Mouse (Mus musculus) limb, embryonic 14.5 days (tissue): ENCODE data around the gene Hspa1b. TPM values are rescaled to one million over a fixed set of nuclear protein-coding genes. Genes with fewer than 3 reads are reported as not detected.
A peak's percentile ranks its signal among the peaks of the same experiment; 100 is the strongest.
"Not testable (repeated sequence)": the region's sequence is repeated elsewhere in the genome, so short reads cannot be mapped to it uniquely, and the experiment has no call there.

Experiments
- ATAC-seq: fragments of 200-750 bp; cut with Nextera tagmentation; 2 replicates; pipeline ENCODE4 v1.8.0; 2017; ENCODE audit warnings: low read depth, moderate number of reproducible peaks, moderate TSS enrichment; ENCODE audit not compliant: low FRiP score
- DNase-seq: peaks from one replicate; pipeline ENCODE4 v3.0.0-alpha.2; 2015; ENCODE audit warnings: low spot score
- H3K27ac ChIP-seq: fragments of 300-500 bp; sonication (generic); replicated peaks from 2 replicates; pipeline ENCODE4 v1.5.1; 2014; ENCODE audit warnings: low read depth, mild to moderate bottlenecking, low read length, moderate library complexity, mixed read lengths
- H3K27me3 ChIP-seq: fragments of 300-500 bp; sonication (generic); 2 replicates; pipeline ENCODE4 v1.6.1; 2014; ENCODE audit warnings: low read length, mixed read lengths; ENCODE audit not compliant: control insufficient read depth, insufficient read depth
- H3K36me3 ChIP-seq: fragments of 300-500 bp; sonication (generic); 2 replicates; pipeline ENCODE4 v1.6.1; 2014; ENCODE audit warnings: mild to moderate bottlenecking, low read length, moderate library complexity, mixed read lengths; ENCODE audit not compliant: control insufficient read depth, insufficient read depth
- H3K4me1 ChIP-seq: fragments of 300-500 bp; sonication (generic); 2 replicates; pipeline ENCODE4 v1.6.1; 2014; ENCODE audit warnings: antibody characterized with exemption, low read length, mixed read lengths; ENCODE audit not compliant: control insufficient read depth, insufficient read depth
- H3K4me2 ChIP-seq: fragments of 300-500 bp; sonication (generic); replicated peaks from 2 replicates; pipeline ENCODE4 v1.6.1; 2014; ENCODE audit warnings: low read depth, mild to moderate bottlenecking, low read length, moderate library complexity; ENCODE audit not compliant: severe bottlenecking
- H3K4me3 ChIP-seq: fragments of 300-500 bp; sonication (generic); replicated peaks from 2 replicates; pipeline ENCODE4 v1.5.1; 2014; ENCODE audit warnings: low read length
- H3K9ac ChIP-seq: fragments of 300-500 bp; sonication (generic); 2 replicates; pipeline ENCODE4 v1.6.1; 2014; ENCODE audit warnings: mild to moderate bottlenecking, low read depth, low read length, moderate library complexity; ENCODE audit not compliant: severe bottlenecking
- H3K9me3 ChIP-seq: fragments of 300-500 bp; sonication (generic); 2 replicates; pipeline ENCODE4 v1.6.1; 2016; ENCODE audit warnings: low read length; ENCODE audit not compliant: control insufficient read depth
- POLR2A ChIP-seq: fragments of 200-500 bp; IDR thresholded peaks from 2 replicates; pipeline ENCODE4 v1.8.0; 2012; ENCODE audit warnings: inconsistent platforms, mild to moderate bottlenecking, moderate library complexity, borderline replicate concordance; ENCODE audit not compliant: insufficient read depth, insufficient read length; ENCODE audit errors: extremely low read depth
- WGBS: fragments of 180-500 bp; shearing (Covaris S2); extraction: QIAGEN DNeasy Blood & Tissue Kit; methylation state at CpG from one replicate; pipeline ENCODE4 v1.1.7; 2014; 5-methylcytosine and 5-hydroxymethylcytosine counted together
- polyA plus RNA-seq, 2 experiments: library from polyadenylated mRNA; depleted of rRNA in 1 of 2; stranded (reverse) in 1 of 2; unstranded in 1 of 2; fragments of >200 nt; fragmentation: Nextera tagmentation in 1 of 2; extraction: Ambion mirVana in 1 of 2; gene quantifications; 2 replicates each; pipeline versions ENCODE4 v1.2.1 to v1.2.3; 2012 to 2014

Gene Hspa1b
- polyA plus RNA-seq, 2 experiments: 2.2 to 25.6 TPM

GRCm38 (mm10) chr17:34959881-34960515 lies 960 bp upstream of the Hspa1b start:
- DNase-seq (peak; percentile 55), ATAC-seq (no peak)
- H3K27ac ChIP-seq: peak overlapping the region; percentile 88
- TF ChIP-seq POLR2A: no peak
- H3K9ac ChIP-seq: peak overlapping the region; percentile 61
- H3K4me1 ChIP-seq: no peaks in the 10 kb centered on the region; the same call in 1 of the 2 replicates
- 15% methylated on average over 12 of the region's 12 CpGs for WGBS
- no peaks in the 10 kb centered on the region for H3K36me3 ChIP-seq
- H3K9me3 ChIP-seq: no peaks in the 10 kb centered on the region
- peaks cover 7% of the 10 kb centered on the region; the same call in 1 of the 2 replicates for H3K27me3 ChIP-seq
- H3K4me2 ChIP-seq: peak overlapping the region; percentile 67
- peak overlapping the region; percentile 50 for H3K4me3 ChIP-seq

- not testable (repeated sequence) for H3K9ac ChIP-seq, H3K4me1 ChIP-seq, H3K9me3 ChIP-seq, DNase-seq, H3K36me3 ChIP-seq, H3K27ac ChIP-seq, H3K27me3 ChIP-seq
- ATAC-seq: peak; percentile 7
- 2% methylated on average over 20 of the region's 47 CpGs for WGBS
- H3K4me2 ChIP-seq: peak overlapping the region; percentile 67
- peak overlapping the region; percentile 50 for H3K4me3 ChIP-seq
Measured at GRCm38 (mm10) chr17:34958734-34959129, 306 bp downstream of the Hspa1b start.

- not testable (repeated sequence) for H3K27me3 ChIP-seq, H3K4me2 ChIP-seq, H3K36me3 ChIP-seq, H3K4me3 ChIP-seq, H3K9ac ChIP-seq, H3K9me3 ChIP-seq, H3K27ac ChIP-seq, H3K4me1 ChIP-seq, ATAC-seq, DNase-seq
- WGBS: 37% methylated on average over 18 of the region's 40 CpGs
Measured at GRCm38 (mm10) chr17:34957966-34958365, 1.1 kb downstream of the Hspa1b start.

GRCm38 (mm10) chr17:34957291-34957690 lies 1.7 kb downstream of the Hspa1b start:
- not testable (repeated sequence) for H3K4me2 ChIP-seq, ATAC-seq, H3K27ac ChIP-seq, H3K9me3 ChIP-seq, H3K36me3 ChIP-seq, H3K27me3 ChIP-seq, H3K9ac ChIP-seq, DNase-seq, H3K4me3 ChIP-seq, H3K4me1 ChIP-seq
- 11% methylated on average over 17 of the region's 40 CpGs for WGBS

- Histone ChIP-seq H3K4me1 (no peaks in the 10 kb centered on the region; the same call in 1 of the 2 replicates), H3K27ac (no peak overlapping the region), H3K9me3 (no peaks in the 10 kb centered on the region), H3K36me3 (peaks cover 2% of the 10 kb centered on the region; the same call in 1 of the 2 replicates), H3K27me3 (peaks cover 7% of the 10 kb centered on the region; the same call in 1 of the 2 replicates), H3K4me2 (no peak overlapping the region), H3K4me3 (no peak overlapping the region), H3K9ac (no peak overlapping the region)
- TF ChIP-seq POLR2A: no peak
- WGBS: 49% methylated on average over 1 of the region's 1 CpGs
- ATAC-seq: no peak
- DNase-seq: no peak
Measured at GRCm38 (mm10) chr17:34956340-34956739, 2.7 kb downstream of the Hspa1b start.

GRCm38 (mm10) chr17:34955884-34956283 lies 3.2 kb downstream of the Hspa1b start:
- H3K9me3 ChIP-seq: no peaks in the 10 kb centered on the region
- 79% methylated on average over 3 of the region's 3 CpGs for WGBS
- no peak overlapping the region for H3K27ac ChIP-seq
- TF ChIP-seq POLR2A: no peak
- peaks cover 3% of the 10 kb centered on the region for H3K4me1 ChIP-seq
- peaks cover 7% of the 10 kb centered on the region for H3K36me3 ChIP-seq
- no peak for ATAC-seq
- DNase-seq: no peak
- no peak overlapping the region for H3K4me2 ChIP-seq
- peaks cover 7% of the 10 kb centered on the region; the same call in 1 of the 2 replicates for H3K27me3 ChIP-seq
- no peak overlapping the region for H3K9ac ChIP-seq
- no peak overlapping the region for H3K4me3 ChIP-seq
